Mouse (Mus musculus) limb, embryonic 15.5 days (tissue): ENCODE data around the gene Rasgef1b. TPM values are rescaled to one million over a fixed set of nuclear protein-coding genes. Genes with fewer than 3 reads are reported as not detected.

Source experiments
- ATAC-seq: fragments of 200-750 bp; cut with Nextera tagmentation; 2 replicates; pipeline ENCODE4 v1.8.0; 2017; ENCODE audit warnings: low read depth, moderate TSS enrichment; ENCODE audit not compliant: insufficient number of reproducible peaks, low FRiP score, low TSS enrichment
- H3K27ac ChIP-seq: fragments of 300-500 bp; sonication (generic); 2 replicates; pipeline ENCODE4 v1.5.1; 2015; ENCODE audit warnings: moderate library complexity, mild to moderate bottlenecking, inconsistent platforms
- H3K27me3 ChIP-seq: fragments of 300-500 bp; sonication (generic); 2 replicates; pipeline ENCODE4 v1.6.1; 2015; ENCODE audit warnings: inconsistent platforms
- H3K36me3 ChIP-seq: fragments of 300-500 bp; sonication (generic); 2 replicates; pipeline ENCODE4 v1.6.1; 2015; ENCODE audit warnings: inconsistent platforms
- H3K4me1 ChIP-seq: fragments of 300-500 bp; sonication (generic); 2 replicates; pipeline ENCODE4 v1.6.1; 2015; ENCODE audit warnings: inconsistent platforms
- H3K4me2 ChIP-seq: fragments of 300-500 bp; sonication (generic); 2 replicates; pipeline ENCODE4 v1.6.1; 2015; ENCODE audit warnings: mild to moderate bottlenecking, inconsistent platforms
- H3K4me3 ChIP-seq: fragments of 300-500 bp; sonication (generic); 2 replicates; pipeline ENCODE4 v1.5.1; 2015; ENCODE audit warnings: mild to moderate bottlenecking, inconsistent platforms
- H3K9ac ChIP-seq: fragments of 300-500 bp; sonication (generic); 2 replicates; pipeline ENCODE4 v1.6.1; 2015; ENCODE audit warnings: inconsistent platforms
- H3K9me3 ChIP-seq: fragments of 300-500 bp; sonication (generic); 2 replicates; pipeline ENCODE4 v1.6.1; 2016; ENCODE audit warnings: inconsistent platforms
- WGBS: fragments of 180-500 bp; shearing (Covaris S2); methylation state at CpG from one replicate; pipeline ENCODE4 v1.1.7; 2015; 5-methylcytosine and 5-hydroxymethylcytosine counted together
- polyA plus RNA-seq: library from polyadenylated mRNA; unstranded; fragments of >200 nt; fragmentation: Nextera tagmentation; extraction: Ambion mirVana; gene quantifications from 2 replicates; pipeline ENCODE4 v1.2.1, GENCODE M21; 2015

The Rasgef1b gene
- polyA plus RNA-seq, 1 experiment from 2014 or later, result 8.8 TPM

- H3K27me3 ChIP-seq, result no peaks in the 10 kb centered on the region
- H3K4me3 ChIP-seq, result no peak overlapping the region
- H3K9me3 ChIP-seq, result no peaks in the 10 kb centered on the region
- H3K27ac ChIP-seq, result no peak overlapping the region
- H3K4me2 ChIP-seq, result no peak overlapping the region
- no peak overlapping the region for H3K9ac ChIP-seq
- H3K4me1 ChIP-seq, result no peaks in the 10 kb centered on the region
- 85% methylated on average over 4 of the region's 4 CpGs for WGBS
- no peak for ATAC-seq
- H3K36me3 ChIP-seq, result no peaks in the 10 kb centered on the region
Observed at GRCm38 (mm10) chr5:99422856-99423255, 306.0 kb downstream of the Rasgef1b start.

- H3K36me3 ChIP-seq, result no peaks in the 10 kb centered on the region
- WGBS, result 75% methylated on average over 6 of the region's 6 CpGs
- ATAC-seq, result no peak
- no peak overlapping the region for H3K27ac ChIP-seq
- H3K4me3 ChIP-seq, result no peak overlapping the region
- no peak overlapping the region for H3K4me2 ChIP-seq
- no peaks in the 10 kb centered on the region for H3K27me3 ChIP-seq
- H3K4me1 ChIP-seq, result no peaks in the 10 kb centered on the region
- no peak overlapping the region for H3K9ac ChIP-seq
- H3K9me3 ChIP-seq, result no peaks in the 10 kb centered on the region
Observed at GRCm38 (mm10) chr5:99422092-99422491, 306.8 kb downstream of the Rasgef1b start.

DNA sequence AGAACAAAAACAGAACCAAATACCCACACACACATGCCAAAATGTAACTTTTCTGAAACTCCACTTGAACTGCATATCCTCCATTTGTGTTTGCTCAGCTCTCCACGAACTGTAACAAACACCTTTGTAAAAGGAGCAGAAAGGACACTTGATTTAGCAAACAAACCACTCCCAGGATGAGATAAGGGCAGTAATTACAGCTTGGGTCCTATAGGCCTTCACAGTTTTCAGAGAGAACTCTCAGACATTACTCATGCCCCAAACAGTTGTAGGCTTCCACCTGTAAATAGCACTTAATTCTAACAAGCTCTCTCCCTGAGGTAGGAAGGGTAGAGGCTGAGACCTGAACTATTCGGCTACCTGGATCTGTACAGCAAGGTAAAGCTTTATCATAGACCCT is 309.0 kb downstream of the Rasgef1b start:
- Histone ChIP-seq H3K27ac (no peak overlapping the region), H3K4me2 (no peak overlapping the region), H3K9me3 (no peaks in the 10 kb centered on the region)

DNA sequence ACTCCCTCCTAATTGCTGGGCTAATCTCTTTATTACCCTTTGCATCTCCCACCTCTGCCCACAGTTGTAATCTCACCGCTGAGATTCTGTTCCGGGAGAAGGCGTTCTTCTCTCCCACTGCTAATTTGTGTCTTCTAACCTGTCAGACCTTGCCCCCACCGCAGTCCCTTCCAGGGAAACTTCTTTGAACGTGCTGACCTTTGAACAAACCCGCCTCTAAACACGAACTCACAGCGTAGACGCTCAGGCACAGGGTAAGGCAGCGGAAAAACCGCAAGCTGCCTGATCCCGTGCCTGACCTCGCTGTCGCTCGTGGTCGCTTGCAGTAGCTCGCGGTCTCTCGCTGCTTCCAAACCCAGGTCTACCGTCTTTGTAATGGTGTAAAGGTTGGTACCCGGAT is 312.0 kb downstream of the Rasgef1b start:
- 80% methylated on average over 21 of the region's 21 CpGs for WGBS
- Histone ChIP-seq H3K9ac (no peak overlapping the region), H3K27me3 (no peaks in the 10 kb centered on the region), H3K27ac (no peak overlapping the region), H3K4me2 (no peak overlapping the region), H3K36me3 (no peaks in the 10 kb centered on the region), H3K4me3 (no peak overlapping the region), H3K4me1 (no peaks in the 10 kb centered on the region), H3K9me3 (no peaks in the 10 kb centered on the region)
- ATAC-seq, result no peak

More for the DNA sequence above, 309.0 kb downstream of the Rasgef1b start:
- H3K4me3 ChIP-seq, result no peak overlapping the region
- no peak overlapping the region for H3K9ac ChIP-seq
- WGBS, result 55% methylated on average over 2 of the region's 2 CpGs
- no peaks in the 10 kb centered on the region for H3K4me1 ChIP-seq
- ATAC-seq, result no peak
- H3K27me3 ChIP-seq, result no peaks in the 10 kb centered on the region
- H3K36me3 ChIP-seq, result no peaks in the 10 kb centered on the region

GRCm38 (mm10) chr5:99415676-99416075 is 313.2 kb downstream of the Rasgef1b start:
- ATAC-seq, result no peak
- Histone ChIP-seq H3K4me1 (no peaks in the 10 kb centered on the region), H3K4me2 (no peak overlapping the region), H3K27me3 (no peaks in the 10 kb centered on the region), H3K9me3 (no peaks in the 10 kb centered on the region), H3K27ac (no peak overlapping the region), H3K9ac (no peak overlapping the region), H3K4me3 (no peak overlapping the region), H3K36me3 (no peaks in the 10 kb centered on the region)
- WGBS, result 86% methylated on average over 12 of the region's 12 CpGs

- no peaks in the 10 kb centered on the region for H3K36me3 ChIP-seq
- H3K27me3 ChIP-seq, result no peaks in the 10 kb centered on the region
- H3K4me2 ChIP-seq, result no peak overlapping the region
- H3K9me3 ChIP-seq, result no peaks in the 10 kb centered on the region
- no peaks in the 10 kb centered on the region for H3K4me1 ChIP-seq
- no peak overlapping the region for H3K9ac ChIP-seq
- no peak overlapping the region for H3K4me3 ChIP-seq
- WGBS, result 83% methylated on average over 2 of the region's 2 CpGs
- no peak overlapping the region for H3K27ac ChIP-seq
- ATAC-seq, result no peak
Observed at GRCm38 (mm10) chr5:99415049-99415448, 313.8 kb downstream of the Rasgef1b start.

- no peak overlapping the region for H3K4me3 ChIP-seq
- no peak overlapping the region for H3K9ac ChIP-seq
- no peaks in the 10 kb centered on the region for H3K27me3 ChIP-seq
- no peak for ATAC-seq
- H3K4me1 ChIP-seq, result no peaks in the 10 kb centered on the region
- H3K36me3 ChIP-seq, result no peaks in the 10 kb centered on the region
- 91% methylated on average over 6 of the region's 6 CpGs for WGBS
- H3K4me2 ChIP-seq, result no peak overlapping the region
- no peaks in the 10 kb centered on the region for H3K9me3 ChIP-seq
- no peak overlapping the region for H3K27ac ChIP-seq
Observed at GRCm38 (mm10) chr5:99414293-99414692, 314.6 kb downstream of the Rasgef1b start.

DNA sequence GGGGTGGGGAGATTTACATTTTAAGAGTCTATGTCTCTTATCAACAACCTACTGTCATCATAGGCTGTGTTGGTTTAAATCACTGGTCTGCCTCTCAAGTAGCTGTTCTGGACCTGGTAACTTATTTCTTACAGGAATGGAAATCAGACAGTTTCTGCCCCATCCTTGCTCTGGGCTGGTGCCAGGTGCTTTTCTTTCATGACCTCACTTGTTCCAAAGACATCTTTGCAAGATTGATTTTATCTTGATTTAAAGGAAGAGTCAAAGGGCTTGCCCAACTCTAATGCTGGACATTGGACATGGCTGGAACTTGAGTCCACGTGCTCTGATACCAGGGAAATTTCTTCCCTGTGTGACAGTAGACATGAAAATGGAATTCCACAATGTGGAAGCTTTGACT is 315.0 kb downstream of the Rasgef1b start:
- Histone ChIP-seq H3K36me3 (no peaks in the 10 kb centered on the region), H3K4me1 (no peaks in the 10 kb centered on the region), H3K9ac (no peak overlapping the region), H3K9me3 (no peaks in the 10 kb centered on the region), H3K27me3 (no peaks in the 10 kb centered on the region), H3K4me3 (no peak overlapping the region), H3K27ac (no peak overlapping the region), H3K4me2 (no peak overlapping the region)
- WGBS, result 83% methylated on average over 1 of the region's 1 CpGs
- ATAC-seq, result no peak

DNA sequence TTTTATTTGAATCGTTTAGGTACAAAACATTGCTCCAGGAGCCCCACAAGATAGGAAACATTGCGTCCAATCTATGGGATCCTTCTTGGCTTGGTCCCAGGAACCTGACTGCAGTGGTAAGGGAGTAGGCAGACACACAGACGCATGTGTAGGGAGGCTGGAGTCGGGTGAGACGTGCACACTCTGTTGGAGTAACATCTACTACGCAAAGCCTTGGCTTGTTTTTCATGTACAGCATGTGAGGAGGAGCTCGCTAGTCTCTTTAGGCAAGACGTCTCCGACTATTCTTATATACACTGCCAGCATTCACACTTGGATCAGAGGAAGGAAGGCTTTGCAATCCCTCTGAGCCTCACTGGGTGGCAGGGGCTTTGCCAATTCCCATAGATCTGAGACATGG is 315.5 kb downstream of the Rasgef1b start:
- H3K9me3 ChIP-seq, result no peaks in the 10 kb centered on the region
- H3K4me3 ChIP-seq, result no peak overlapping the region
- 80% methylated on average over 9 of the region's 9 CpGs for WGBS
- H3K27ac ChIP-seq, result no peak overlapping the region
- H3K36me3 ChIP-seq, result no peaks in the 10 kb centered on the region
- no peaks in the 10 kb centered on the region for H3K4me1 ChIP-seq
- no peak for ATAC-seq
- H3K4me2 ChIP-seq, result no peak overlapping the region
- H3K9ac ChIP-seq, result no peak overlapping the region
- no peaks in the 10 kb centered on the region for H3K27me3 ChIP-seq

DNA sequence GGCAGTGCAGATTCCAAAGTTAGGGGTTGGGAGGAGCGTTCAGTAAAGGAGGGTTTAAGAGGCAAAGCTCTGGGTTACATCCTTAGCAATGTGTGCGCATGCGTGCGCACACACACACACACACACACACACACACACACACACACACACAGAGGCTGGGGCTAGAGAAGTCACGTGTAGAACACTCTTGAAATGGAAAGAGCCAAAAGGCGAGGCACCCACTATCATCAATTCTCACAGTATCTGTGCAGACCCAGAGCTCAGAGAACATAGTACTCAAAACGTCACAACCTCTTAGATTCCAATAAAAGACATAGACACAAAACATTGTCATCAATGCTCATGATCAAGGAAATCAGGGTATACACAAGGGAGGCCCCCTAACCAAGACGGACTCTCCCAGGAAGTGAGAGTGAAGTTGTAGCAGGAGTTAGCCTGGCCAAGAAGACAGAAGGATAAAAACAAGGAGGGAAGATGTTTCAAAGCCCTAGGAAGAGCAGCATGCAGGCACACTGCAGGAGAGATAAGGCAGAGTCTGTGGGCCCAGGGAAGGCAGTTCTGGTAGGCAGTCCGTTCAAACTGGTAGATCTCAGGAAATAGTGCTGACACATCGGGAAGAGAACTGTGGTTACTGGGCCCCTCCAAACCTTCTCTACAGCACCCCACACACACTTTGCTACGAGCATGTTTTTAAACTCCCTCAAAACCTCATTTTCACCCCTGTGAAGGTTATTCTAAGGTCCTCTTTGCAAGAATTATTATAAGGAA is 324.3 kb downstream of the Rasgef1b start:
- no peaks in the 10 kb centered on the region for H3K27me3 ChIP-seq
- H3K4me3 ChIP-seq, result no peak overlapping the region
- peaks cover 7% of the 10 kb centered on the region; the same call in 1 of the 2 replicates for H3K4me1 ChIP-seq
- H3K27ac ChIP-seq, result no peak overlapping the region
- no peak overlapping the region for H3K4me2 ChIP-seq
- no peaks in the 10 kb centered on the region for H3K9me3 ChIP-seq
- no peaks in the 10 kb centered on the region for H3K36me3 ChIP-seq
- WGBS, result 82% methylated on average over 11 of the region's 11 CpGs
- ATAC-seq, result no peak
- H3K9ac ChIP-seq, result no peak overlapping the region

- Histone ChIP-seq H3K4me1 (peaks cover 7% of the 10 kb centered on the region; the same call in 1 of the 2 replicates), H3K9me3 (no peaks in the 10 kb centered on the region), H3K27ac (no peak overlapping the region), H3K4me2 (no peak overlapping the region), H3K36me3 (no peaks in the 10 kb centered on the region), H3K9ac (no peak overlapping the region), H3K4me3 (no peak overlapping the region), H3K27me3 (no peaks in the 10 kb centered on the region)
- WGBS, result 65% methylated on average over 5 of the region's 5 CpGs
- no peak for ATAC-seq
Observed at GRCm38 (mm10) chr5:99403325-99403724, 325.5 kb downstream of the Rasgef1b start.

GRCm38 (mm10) chr5:99402784-99403183 is 326.1 kb downstream of the Rasgef1b start:
- Histone ChIP-seq H3K9ac (no peak overlapping the region), H3K9me3 (no peaks in the 10 kb centered on the region), H3K36me3 (no peaks in the 10 kb centered on the region), H3K27me3 (no peaks in the 10 kb centered on the region), H3K27ac (no peak overlapping the region), H3K4me3 (no peak overlapping the region), H3K4me1 (peaks cover 7% of the 10 kb centered on the region; the same call in 1 of the 2 replicates), H3K4me2 (no peak overlapping the region)
- WGBS, result 53% methylated on average over 2 of the region's 2 CpGs
- ATAC-seq, result no peak

DNA sequence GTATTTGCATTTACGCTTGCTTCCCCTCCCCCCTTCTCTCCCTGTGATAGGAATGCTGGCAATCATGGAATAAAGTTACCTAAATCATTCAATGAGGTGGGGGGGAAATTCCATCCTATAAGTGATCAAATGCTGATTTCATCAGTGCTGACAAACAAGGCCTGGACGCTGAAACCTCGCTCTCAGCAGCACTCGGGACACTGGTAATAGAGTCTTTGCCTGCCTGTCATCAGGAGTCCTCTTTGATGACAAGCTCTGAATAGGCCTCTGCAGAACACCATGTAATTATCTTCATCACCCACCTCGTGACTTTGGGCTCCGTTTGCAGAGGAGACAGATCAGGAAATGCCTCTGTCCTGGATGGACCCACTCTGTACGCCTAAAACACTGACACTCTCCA is 326.6 kb downstream of the Rasgef1b start:
- peaks cover 7% of the 10 kb centered on the region; the same call in 1 of the 2 replicates for H3K4me1 ChIP-seq
- H3K9me3 ChIP-seq, result no peaks in the 10 kb centered on the region
- H3K9ac ChIP-seq, result no peak overlapping the region
- H3K36me3 ChIP-seq, result no peaks in the 10 kb centered on the region
- WGBS, result 42% methylated on average over 7 of the region's 7 CpGs
- H3K27me3 ChIP-seq, result no peaks in the 10 kb centered on the region
- H3K27ac ChIP-seq, result no peak overlapping the region
- no peak overlapping the region for H3K4me2 ChIP-seq
- H3K4me3 ChIP-seq, result no peak overlapping the region
- no peak for ATAC-seq
